Mouse (Mus musculus) central nervous system, embryonic 14 days (tissue): ENCODE measurements around the gene Gm13023. TPM values are rescaled to one million over a fixed set of nuclear protein-coding genes. Genes with fewer than 3 reads are reported as not detected.

ENCODE experiments used
- polyA plus RNA-seq: library from polyadenylated mRNA; depleted of rRNA; stranded (reverse); fragments of >200 nt; gene quantifications from 2 replicates; pipeline ENCODE4 v1.2.3, GENCODE M21; 2012; rRNA removed

Gene Gm13023
- not detected in 2 replicates for polyA plus RNA-seq

DNA sequence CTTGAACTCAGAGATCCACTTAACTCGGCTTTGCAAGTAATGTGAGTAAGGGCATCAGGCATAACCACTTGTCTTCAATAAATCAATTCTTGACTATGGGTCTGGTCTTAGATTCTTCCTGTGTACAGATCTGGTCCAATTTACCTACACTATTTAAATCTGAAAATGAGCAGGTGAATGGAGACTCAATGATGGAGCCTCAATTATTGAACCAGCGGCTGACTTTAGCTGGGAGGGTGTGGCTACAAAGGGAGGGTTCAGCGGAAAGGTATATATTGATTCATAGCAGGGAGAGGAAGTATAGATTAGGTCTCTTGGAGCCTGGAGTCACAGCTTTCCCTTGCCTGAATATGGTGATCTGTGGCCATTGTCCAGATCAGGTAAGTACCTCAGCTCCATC lies at the start of gene Gm13023:
Gene Gm13023 (plus strand): TSS at position 301 of the 400 bp plus-strand sequence.

DNA sequence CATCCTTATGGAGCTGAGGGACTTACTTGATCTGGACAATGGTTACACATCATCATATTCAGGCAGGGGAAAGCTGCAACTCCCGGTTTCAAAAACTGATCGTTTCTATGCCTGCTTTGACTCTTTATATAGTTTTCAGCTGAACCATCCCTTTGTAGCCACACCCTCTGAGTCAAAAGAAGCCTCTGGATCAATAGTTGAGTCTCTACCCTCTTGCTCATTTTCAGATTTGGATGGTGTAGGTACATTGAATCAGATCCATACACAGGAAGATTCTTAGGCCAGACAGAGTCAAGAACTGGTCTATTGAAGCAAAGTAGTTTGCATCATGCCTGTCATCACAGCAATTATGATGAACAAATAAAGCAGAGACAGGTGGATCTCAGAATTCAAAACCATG lies 26.8 kb downstream of the Gm13023 start, which contains the start of gene Gm13084:
Gene Gm13084 (minus strand): TSS at position 101 of the 400 bp plus-strand sequence.

Other genes starting within 250 kb of the Gm13023 start
- gene BC080695, start 237.7 kb upstream of the Gm13023 start, polyA plus RNA-seq, result not detected in 2 replicates
- gene Gm13057, start 237.6 kb upstream of the Gm13023 start, polyA plus RNA-seq, result not detected in 2 replicates
- not detected in 2 replicates for gene Gm13083, start 174.3 kb upstream of the Gm13023 start, polyA plus RNA-seq
- not detected in 2 replicates for gene Gm13088, start 132.1 kb upstream of the Gm13023 start, polyA plus RNA-seq
- not detected in 2 replicates for gene Gm13089, start 86.6 kb upstream of the Gm13023 start, polyA plus RNA-seq
- not detected in 2 replicates for gene Gm13078, start 69.9 kb upstream of the Gm13023 start, polyA plus RNA-seq
- gene Gm13084, start 26.7 kb downstream of the Gm13023 start, polyA plus RNA-seq, result not detected in 2 replicates
- gene Gm13103, start 57.1 kb downstream of the Gm13023 start, polyA plus RNA-seq, result not detected in 2 replicates
- not detected in 2 replicates for gene Pramef6, start 111.0 kb downstream of the Gm13023 start, polyA plus RNA-seq
- not detected in 2 replicates for gene Pramef25, start 161.7 kb downstream of the Gm13023 start, polyA plus RNA-seq
- gene Gm13101, start 177.6 kb downstream of the Gm13023 start, polyA plus RNA-seq, result not detected in 2 replicates
- gene Pramef17, start 205.0 kb downstream of the Gm13023 start, polyA plus RNA-seq, result not detected in 2 replicates